Mouse (Mus musculus) 416B (cell line): Measurements from ENCODE around the gene Marc2.

Source experiments
- DNase-seq: peaks from one replicate; pipeline ENCODE4 v3.0.0; 2011; ENCODE audit warnings: low read depth

Marc2 gene

GRCm38 (mm10) chr1:184808418-184809012, 37.7 kb downstream of the Marc2 start:
- DNase-seq = peak; percentile 63

DNA sequence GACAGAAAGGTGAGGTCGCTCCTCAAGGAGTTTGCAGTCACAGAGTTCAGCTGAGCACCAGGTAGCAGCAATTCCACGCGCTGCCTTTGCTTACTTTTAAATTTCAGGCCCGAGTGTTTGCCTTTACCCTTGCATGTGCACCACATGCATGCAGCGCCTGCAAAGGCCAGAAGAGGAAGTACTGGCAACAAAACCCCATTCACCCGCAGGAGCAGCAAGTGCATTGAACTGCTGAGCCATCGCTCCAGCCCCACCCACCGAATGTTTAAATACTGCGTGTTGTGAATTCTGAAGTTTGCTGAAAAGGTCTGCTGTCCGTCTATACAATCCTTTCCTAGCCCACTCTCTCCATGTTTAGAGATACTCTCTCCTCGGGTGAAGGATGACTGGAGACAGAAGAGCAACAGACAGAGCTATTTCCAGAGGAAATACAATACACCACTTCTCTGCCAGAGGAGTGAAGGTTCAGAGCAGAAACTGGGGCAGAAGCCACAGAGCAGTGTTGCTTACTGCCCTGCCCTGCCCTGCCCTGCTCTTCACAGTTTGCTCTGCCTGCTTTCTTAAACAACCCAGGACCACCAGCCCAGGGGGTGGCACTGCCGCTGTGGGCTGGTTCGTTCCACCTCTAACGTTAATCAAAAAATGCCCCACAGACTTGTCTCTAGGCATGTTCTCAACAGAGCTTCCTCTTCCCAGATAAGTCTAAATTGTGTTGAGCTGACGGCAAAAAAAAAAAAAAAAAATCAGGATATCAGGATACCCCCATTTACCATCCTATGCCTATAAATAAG, 38.4 kb downstream of the Marc2 start:
- DNase-seq = peak; percentile 68

- DNase-seq = no peak
Measured at GRCm38 (mm10) chr1:184807123-184807522, 39.1 kb downstream of the Marc2 start.

- DNase-seq = no peak
Measured at GRCm38 (mm10) chr1:184805749-184806148, 40.5 kb downstream of the Marc2 start.

DNA sequence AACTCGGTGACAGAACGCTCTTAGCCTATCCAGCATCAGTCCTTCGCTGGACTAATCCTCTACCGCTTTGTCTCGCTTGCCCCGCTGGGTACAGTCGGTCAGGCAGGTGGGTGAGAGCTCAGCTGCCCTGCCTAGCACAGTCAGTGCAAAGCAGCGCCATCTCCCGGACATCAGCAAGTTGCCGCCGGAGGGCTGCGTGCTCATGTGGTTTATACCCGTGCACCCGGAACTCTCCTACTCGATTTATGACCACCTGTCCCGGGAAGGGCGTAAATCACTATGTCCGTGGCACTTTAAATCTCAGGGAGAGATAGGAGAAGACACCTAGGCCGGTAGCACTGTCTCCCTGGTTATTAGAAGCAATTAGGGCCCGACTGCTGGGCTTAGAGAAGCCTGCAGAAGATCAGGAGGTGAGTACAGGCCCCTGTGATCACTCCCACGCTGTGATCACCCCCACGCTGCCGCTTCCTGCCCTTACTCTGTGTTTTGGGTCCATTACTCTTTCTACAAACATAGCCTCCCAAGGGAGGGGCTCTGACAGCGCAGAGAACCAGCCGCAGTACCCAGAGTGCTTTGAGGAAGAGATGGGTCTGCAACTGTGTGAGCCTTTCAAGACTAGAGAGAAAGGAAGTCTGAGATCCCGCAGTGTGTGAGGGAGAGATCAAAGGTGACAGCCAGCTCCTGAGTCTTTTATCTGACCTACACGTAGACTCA, 52.9 kb downstream of the Marc2 start:
- DNase-seq = no peak

GRCm38 (mm10) chr1:184791109-184791508, 55.1 kb downstream of the Marc2 start:
- peak; percentile 68 for DNase-seq

DNA sequence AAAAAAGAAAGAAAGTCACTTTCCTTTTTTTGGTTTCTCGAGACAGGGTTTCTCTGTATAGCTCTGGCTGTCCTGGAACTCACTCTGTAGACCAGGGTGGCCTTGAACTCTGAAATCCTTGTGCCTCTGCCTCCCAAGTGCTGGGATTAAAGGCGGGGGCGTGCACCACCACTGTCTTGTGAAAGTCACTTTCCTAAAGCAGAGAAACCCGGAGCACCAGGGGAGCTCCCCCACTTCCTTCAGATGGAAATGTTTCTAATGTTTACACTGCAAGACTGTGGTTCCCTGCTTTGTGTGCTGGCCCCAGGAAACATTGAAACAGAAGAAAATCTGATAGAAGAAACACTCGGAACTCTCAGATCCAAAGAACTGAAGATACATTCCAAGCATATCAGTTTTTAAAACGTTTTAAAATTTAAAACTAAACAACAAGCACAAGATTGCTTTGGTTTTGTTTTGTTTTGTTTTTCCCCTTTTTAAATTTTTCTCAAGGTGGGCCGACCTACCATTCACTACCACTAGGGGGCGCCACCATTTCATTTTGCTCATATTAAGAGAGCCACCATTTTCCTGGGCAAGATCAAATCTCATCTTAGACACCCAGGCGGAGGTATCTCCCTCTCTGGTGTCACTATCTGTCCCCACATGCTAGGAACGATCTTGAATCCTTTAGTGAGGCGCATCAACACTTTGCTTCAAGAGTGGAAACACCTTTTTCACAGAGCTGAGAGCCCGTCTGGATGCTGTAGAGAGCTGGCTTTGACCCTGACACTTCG, 59.7 kb downstream of the Marc2 start:
- peak; percentile 33 for DNase-seq

DNA sequence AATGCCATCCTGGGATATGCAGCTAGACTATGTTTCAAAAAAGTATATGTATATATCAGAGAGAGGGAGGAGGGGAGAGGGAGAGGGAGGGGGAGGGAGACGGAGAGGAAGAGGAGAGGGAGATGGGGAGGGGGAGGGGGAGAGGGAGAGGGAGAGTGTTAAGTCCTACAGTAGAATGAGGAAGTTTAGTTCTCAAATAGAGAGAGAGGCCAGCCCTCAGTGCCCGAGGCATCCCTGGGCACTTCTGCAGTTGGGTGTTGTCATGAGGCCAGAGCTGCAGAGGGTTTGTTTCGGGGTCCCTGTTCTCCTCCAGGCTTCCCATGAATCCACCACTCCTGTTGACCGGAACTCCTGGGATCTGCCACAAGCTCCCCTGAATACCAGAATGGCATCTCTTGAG, 62.6 kb downstream of the Marc2 start:
- DNase-seq = no peak

GRCm38 (mm10) chr1:184782161-184782513, 64.1 kb downstream of the Marc2 start:
- no peak for DNase-seq

GRCm38 (mm10) chr1:184781286-184782160, 64.7 kb downstream of the Marc2 start:
- DNase-seq = peak; percentile 34

DNA sequence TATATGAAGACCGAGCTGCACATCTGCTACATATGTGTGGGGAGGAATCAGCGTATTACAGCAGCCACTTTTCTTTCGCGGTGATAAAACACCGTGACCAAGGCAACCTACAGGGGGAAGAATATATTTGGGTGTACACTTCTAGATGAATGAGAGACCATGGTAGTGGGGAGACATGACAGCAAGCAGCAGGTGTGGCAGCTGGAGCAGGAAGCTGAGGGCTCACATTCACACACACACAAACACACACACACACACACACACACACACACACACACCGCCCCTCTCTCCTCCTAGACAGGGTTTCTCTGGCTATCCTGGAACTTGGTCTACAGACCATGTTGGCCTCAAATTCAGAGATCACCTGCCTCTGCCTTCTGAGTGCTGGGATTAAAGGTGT, 68.1 kb downstream of the Marc2 start:
- DNase-seq = no peak

DNA sequence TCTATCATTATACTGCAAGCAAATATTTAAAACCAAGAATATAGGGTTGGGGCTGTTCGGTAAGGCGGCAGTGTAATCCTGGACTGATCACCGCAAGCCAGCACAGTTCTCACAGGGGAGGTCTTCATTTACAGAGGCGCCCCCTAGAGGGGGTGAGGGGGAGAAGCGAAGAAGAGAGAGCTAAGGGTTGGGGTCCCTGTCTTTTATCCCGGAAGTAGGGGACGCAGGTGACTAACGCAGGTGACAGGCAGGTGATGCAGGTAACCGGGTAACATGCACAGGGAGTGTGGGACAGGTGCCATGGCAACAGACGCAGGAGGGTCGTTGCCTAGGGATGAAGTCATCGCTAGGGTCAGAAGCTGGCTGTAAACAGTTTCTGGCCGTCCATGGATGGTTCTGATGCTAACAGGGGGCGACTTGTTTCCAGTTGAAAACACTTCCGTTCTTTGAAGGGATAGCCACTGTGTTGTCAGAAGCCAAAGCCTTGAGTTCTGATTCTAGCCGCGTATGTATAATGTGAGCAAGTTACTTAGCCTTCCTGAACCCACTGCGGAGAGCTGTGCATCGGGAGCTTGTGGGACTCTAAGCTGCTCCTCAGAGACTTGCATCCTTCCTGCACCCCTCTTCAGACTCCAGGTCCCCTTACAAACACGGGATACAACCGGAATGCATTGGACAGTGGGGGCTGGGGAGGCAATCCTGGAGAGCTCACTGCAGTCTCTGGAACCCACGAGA, 69.0 kb downstream of the Marc2 start:
- DNase-seq = no peak

DNA sequence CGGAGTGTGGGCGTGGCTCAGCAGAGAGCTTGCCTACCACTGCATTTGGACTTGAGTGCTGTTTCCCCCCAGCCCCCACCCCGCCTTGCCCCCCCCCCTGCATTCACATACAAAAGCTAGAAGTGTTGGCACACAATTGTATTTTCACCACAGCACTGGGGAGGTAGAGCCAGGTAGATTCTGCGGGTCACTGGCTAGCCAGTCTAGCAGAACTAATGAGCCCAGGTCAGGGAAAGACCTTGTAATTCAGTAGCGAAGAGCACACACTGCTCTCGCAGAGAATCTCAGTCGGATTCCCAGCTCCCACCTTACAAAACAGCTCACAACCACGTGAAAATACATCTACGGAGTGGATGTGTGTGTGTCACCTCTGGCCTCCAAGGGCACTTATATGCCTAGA, 71.0 kb downstream of the Marc2 start:
- no peak for DNase-seq

DNA sequence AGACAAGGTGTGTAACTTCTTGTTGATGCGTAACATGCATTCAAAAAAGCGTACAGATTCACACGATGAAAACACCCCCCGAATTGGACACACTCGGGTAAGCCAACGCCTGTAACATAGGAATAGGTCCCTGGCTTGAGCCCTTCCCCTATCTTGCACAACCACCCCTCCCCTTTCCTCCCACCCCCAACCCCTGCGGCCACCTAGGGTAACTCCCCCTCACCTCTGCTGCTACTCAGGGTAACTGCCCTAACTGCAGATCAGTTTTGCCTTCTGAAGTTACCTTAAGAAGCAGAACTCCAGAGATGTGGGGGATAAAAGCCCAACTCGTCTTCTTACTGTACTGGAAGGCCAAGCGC, 74.4 kb downstream of the Marc2 start:
- no peak for DNase-seq

- DNase-seq = peak; percentile 81
Measured at GRCm38 (mm10) chr1:184771202-184771890, 74.9 kb downstream of the Marc2 start.

GRCm38 (mm10) chr1:184763866-184764265, 82.4 kb downstream of the Marc2 start:
- no peak for DNase-seq
